Mouse (Mus musculus) ES-E14 (cell line): ENCODE data around the gene Slc16a6.

Experiments
- CHD2 ChIP-seq: IDR thresholded peaks from 2 replicates; pipeline ENCODE4 v1.6.1; 2014; ENCODE audit warnings: mild to moderate bottlenecking, low read depth, low read length, inconsistent platforms
- HCFC1 ChIP-seq: IDR thresholded peaks from 2 replicates; pipeline ENCODE4 v1.6.1; 2012; ENCODE audit warnings: low read length, inconsistent platforms, borderline replicate concordance; ENCODE audit not compliant: insufficient read depth
- MAFK ChIP-seq: IDR thresholded peaks from 2 replicates; pipeline ENCODE4 v1.6.1; 2014; ENCODE audit warnings: mild to moderate bottlenecking, low read depth, low read length, inconsistent platforms; ENCODE audit not compliant: insufficient read depth
- ZC3H11A ChIP-seq: IDR thresholded peaks from 2 replicates; pipeline ENCODE4 v1.6.1; 2012; ENCODE audit warnings: low read depth, mild to moderate bottlenecking, inconsistent platforms, low read length, borderline replicate concordance
- ZNF384 ChIP-seq: IDR thresholded peaks from 2 replicates; pipeline ENCODE4 v1.6.1; 2012; ENCODE audit warnings: low read depth, low read length, inconsistent platforms

DNA sequence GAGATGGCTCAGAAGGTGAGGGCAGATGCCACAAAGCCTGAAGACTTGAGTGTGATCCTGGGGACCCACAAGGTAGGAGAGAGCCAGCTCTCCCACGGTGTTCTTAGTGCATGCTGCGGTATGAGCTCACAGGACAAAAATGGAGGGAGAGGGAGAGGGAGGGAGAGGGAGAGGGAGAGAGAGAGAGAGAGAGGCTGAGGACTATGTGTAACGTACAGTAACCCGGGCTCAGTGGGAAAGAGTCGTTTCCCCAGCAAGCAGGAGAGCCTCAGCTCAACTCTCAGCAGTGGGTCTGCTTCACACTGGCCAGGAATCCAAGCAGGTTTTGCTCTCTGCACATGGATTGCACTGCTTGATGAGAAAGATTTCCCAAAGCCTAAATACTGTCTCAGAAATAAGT lies 34.2 kb downstream of the Slc16a6 start:
- TF ChIP-seq ZNF384 (no peak), MAFK (no peak), CHD2 (no peak), HCFC1 (no peak), ZC3H11A (no peak)
